Mouse (Mus musculus) ES-Bruce4 (cell line): Measurements from ENCODE around the gene Ldb1.

Experiments
- CTCF ChIP-seq: IDR thresholded peaks from one replicate; pipeline ENCODE4 v1.8.1; 2011; ENCODE audit warnings: low read depth, low read length
- POLR2A ChIP-seq: IDR thresholded peaks from one replicate; pipeline ENCODE4 v1.8.1; 2011; ENCODE audit warnings: low read length; ENCODE audit not compliant: insufficient read depth

DNA sequence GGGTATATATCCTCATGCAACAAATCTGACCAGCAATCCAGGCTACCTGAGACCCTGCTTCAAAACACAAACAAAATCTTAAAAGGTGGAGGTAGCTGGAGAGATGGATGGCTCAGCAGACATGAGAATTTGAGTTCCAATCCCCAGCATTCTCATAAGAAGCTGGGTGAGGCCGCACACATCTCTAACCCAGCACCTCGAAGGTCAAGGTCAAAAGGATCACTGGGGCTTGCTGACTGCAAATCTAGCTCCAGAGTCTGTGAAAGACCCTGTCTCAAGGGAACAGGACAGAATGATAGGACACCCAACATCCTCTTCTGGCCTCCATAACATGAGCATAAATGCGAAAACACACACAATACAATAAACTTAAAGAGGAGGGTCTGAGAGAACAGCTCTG, 53.8 kb downstream of the Ldb1 start:
- TF ChIP-seq POLR2A (no peak), CTCF (no peak)
